9 mouse cellular contexts compared by ENCODE assay signal in genomic region chr5:89883908-89884204, GRCm38 (mm10). TPM values are rescaled to one million over a fixed set of nuclear protein-coding genes. Genes with fewer than 3 reads are reported as not detected.
DNase-seq lines count a peak whose midpoint lies in the region; ATAC-seq and TF ChIP-seq lines count a peak whose summit lies in the region.
"Had no signal": no experiment of that assay in that cellular context is flagged by ENCODE, and none has a peak within 500 bp of the region (broad histone marks: within the 10 kb centered on the region; RNA-seq: fewer than 3 reads in every experiment).

No protein-coding gene starts in this region.

- H3K9ac ChIP-seq in liver, embryonic 12.5 days, result no peak overlapping the region

- H3K27ac ChIP-seq in cerebellum, adult 2 months (ENCODE audit: insufficient read depth, low read length), result no peak overlapping the region
- H3K27ac ChIP-seq in liver, embryonic 12.5 days, result no peak overlapping the region

- no peaks in the 10 kb centered on the region for H3K4me1 ChIP-seq in cerebellum, adult 2 months (ENCODE audit: control insufficient read depth, insufficient read depth, low read length)
- peaks cover 37% of the 10 kb centered on the region for H3K4me1 ChIP-seq in liver, embryonic 12.5 days

- TF ChIP-seq POLR2A in cerebellum, adult 2 months (IDR thresholded peaks at IDR 0.05; ENCODE audit: borderline replicate concordance, insufficient read depth, low read length), result no peak

- H3K27me3 ChIP-seq in cerebellum, adult 2 months (ENCODE audit: control insufficient read depth, insufficient read depth, low read length), result 0 out of 2 replicates have a peak, but pooled peaks cover 1% of the 10 kb centered on the region
- H3K27me3 ChIP-seq in liver, embryonic 12.5 days (replicated peaks), result no peaks in the 10 kb centered on the region

- H3K36me3 ChIP-seq in liver, embryonic 12.5 days, result peaks cover 5% of the 10 kb centered on the region; the same call in 1 of the 2 replicates

- peak overlapping the region; percentile 97 for H3K4me2 ChIP-seq in liver, embryonic 12.5 days

- peak; percentile 51 for ATAC-seq in liver, embryonic 12.5 days
- no peak for ATAC-seq in monocyte, adult 5-6 weeks (replicated peaks; ENCODE audit: insufficient number of reproducible peaks, low FRiP score, low TSS enrichment, poor library complexity, severe bottlenecking)

- DNase-seq in cerebellum, adult 2 months, result no peak
- no peak for DNase-seq in cerebellum, adult 11-12 months
- DNase-seq in retina, embryonic 14.5 days (ENCODE audit: low spot score), result peak; percentile 19
- DNase-seq in retina, postnatal 1 day, result no peak
- no peak for DNase-seq in layer of hippocampus, postnatal 36 days
- no peak for DNase-seq in spleen, postnatal 10 days (ENCODE audit: low spot score in 2 of 2)
- DNase-seq: kidney, adult 2 months had no signal

- H3K9me3 ChIP-seq in liver, embryonic 12.5 days (replicated peaks), result no peaks in the 10 kb centered on the region

- 28% methylated on average over 8 of the region's 8 CpGs for WGBS in cerebellum, adult 2 months
- 1% methylated on average over 8 of the region's 8 CpGs for WGBS in liver, embryonic 12.5 days (ENCODE audit: insufficient replicate concordance)

- peak overlapping the region; percentile 4 for H3K4me3 ChIP-seq in cerebellum, adult 2 months (replicated peaks; ENCODE audit: insufficient read depth, low read depth, low read length)
- H3K4me3 ChIP-seq in liver, embryonic 12.5 days, result peak overlapping the region; percentile 70; the same call in 1 of the 2 replicates

- no peak for TF ChIP-seq CTCF in cerebellum, adult 2 months (IDR thresholded peaks at IDR 0.05; ENCODE audit: borderline replicate concordance, insufficient read depth, low read depth, low read length)

RNA-seq across cellular contexts. Expression of gene Adamts3, which starts 0.7 kb away (rescaled TPM):
- 10.9 and 11.4 TPM in 2 replicates for polyA plus RNA-seq in cerebellum, adult 2 months (2012; rRNA removed)
- polyA plus RNA-seq in liver, embryonic 12.5 days (2016; fragmentation: Nextera tagmentation; extraction: Ambion mirVana), result 2.1 and 2.2 TPM in 2 replicates
- total RNA-seq in layer of hippocampus, postnatal 36 days (2021), result 10 to 100 TPM; 26.2 to 27.7 TPM
- total RNA-seq in monocyte, adult 5-6 weeks (2017), result 4.4 TPM in 1 of 3 replicates, not detected in the others
